Mouse (Mus musculus): ENCODE measurements at regions not wholly inside any gene's neighbourhood (a gene's known extent, or its start where the extent isn't known, plus 50 kb on each side); places are given as distances from the start of the nearest gene placed in this dataset.
"Not testable (repeated sequence)": the region's sequence is repeated elsewhere in the genome, so short reads cannot be mapped to it uniquely, and the experiment has no call there.

GRCm38 (mm10) chr12:114909799-114910198 is 1137.7 kb upstream of the Zfp386 start:
- not testable (repeated sequence) for H3K4me3 ChIP-seq (replicated peaks); H3K4me1 ChIP-seq; H3K9me3 ChIP-seq; H3K36me3 ChIP-seq (replicated peaks; ENCODE audit: low read length); H3K27me3 ChIP-seq (replicated peaks)

DNA sequence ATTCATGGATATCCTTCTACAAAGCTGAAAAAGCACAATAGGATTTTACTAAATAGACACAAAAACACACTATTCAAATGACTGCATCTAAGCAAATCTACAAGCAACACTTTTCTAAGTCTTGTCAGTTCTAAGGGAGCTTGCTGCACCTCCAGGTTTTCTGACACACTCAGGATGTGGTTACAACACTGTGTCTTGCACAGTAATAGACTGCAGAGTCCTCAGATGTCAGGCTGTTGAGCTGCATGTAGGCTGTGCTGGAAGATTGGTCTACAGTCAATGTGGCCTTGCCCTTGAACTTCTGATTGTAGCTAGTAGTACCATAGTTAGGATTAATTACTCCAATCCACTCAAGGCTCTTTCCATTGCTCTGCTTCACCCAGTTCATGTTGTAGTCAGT is 1133.1 kb upstream of the Zfp386 start:
- not testable (repeated sequence) for H3K4me3 ChIP-seq (replicated peaks); H3K4me1 ChIP-seq; H3K36me3 ChIP-seq (replicated peaks; ENCODE audit: low read length); H3K9me3 ChIP-seq; H3K27me3 ChIP-seq (replicated peaks)

DNA sequence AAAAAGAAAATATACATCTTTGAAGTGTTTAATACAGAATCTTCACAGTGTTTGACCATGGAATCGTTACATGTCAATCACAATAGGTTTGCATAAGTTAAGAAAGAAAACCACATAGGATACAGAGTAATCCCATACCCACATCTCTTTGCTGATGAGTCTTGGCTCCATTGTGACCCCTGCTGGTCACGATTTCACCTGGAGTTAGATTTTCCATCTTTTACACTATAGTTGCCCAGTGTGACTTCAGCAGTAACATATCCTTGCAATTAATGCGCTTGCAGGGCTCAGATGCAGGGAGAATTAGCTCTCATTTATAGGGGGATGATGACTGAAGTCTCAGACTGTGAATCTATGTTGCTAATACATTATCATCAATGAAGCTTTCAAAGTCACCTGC is 1119.8 kb upstream of the Zfp386 start:
- H3K4me1 ChIP-seq: no peaks in the 10 kb centered on the region; the same call in 1 of the 2 replicates
- no peak overlapping the region for H3K4me3 ChIP-seq (replicated peaks)
- H3K36me3 ChIP-seq (replicated peaks; ENCODE audit: low read length): no peaks in the 10 kb centered on the region
- no peaks in the 10 kb centered on the region for H3K27me3 ChIP-seq (replicated peaks)
- no peaks in the 10 kb centered on the region for H3K9me3 ChIP-seq
- no peak for TF ChIP-seq GATA1 (IDR thresholded peaks at IDR 0.05; ENCODE audit: borderline replicate concordance, low read length)
- no peak for TF ChIP-seq FLI1 (IDR thresholded peaks at IDR 0.05; ENCODE audit: low read length)

DNA sequence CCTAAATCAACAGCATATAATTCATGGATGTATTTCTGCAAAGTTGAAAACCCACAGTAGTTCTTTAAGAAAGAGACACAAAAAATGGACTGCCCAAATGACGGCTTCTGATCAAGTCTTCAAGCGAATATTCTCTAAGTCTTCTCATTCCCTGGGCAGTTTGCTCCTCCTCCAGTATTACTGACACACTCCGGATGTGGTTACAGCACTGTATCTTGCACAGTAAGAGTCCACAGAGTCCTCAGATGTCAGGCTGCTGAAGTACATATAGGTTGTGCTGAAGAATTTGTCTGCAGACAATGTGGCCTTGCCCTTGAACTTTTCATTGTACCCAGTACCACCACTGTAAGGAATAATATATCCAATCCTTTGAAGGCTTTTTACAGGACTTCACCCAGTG is 1115.4 kb upstream of the Zfp386 start:
- no peaks in the 10 kb centered on the region for H3K36me3 ChIP-seq (replicated peaks; ENCODE audit: low read length)
- no peak overlapping the region for H3K4me3 ChIP-seq (replicated peaks)
- H3K4me1 ChIP-seq: no peaks in the 10 kb centered on the region; the same call in 1 of the 2 replicates
- H3K9me3 ChIP-seq: no peaks in the 10 kb centered on the region
- H3K27me3 ChIP-seq (replicated peaks): no peaks in the 10 kb centered on the region
- no peak for TF ChIP-seq GATA1 (IDR thresholded peaks at IDR 0.05; ENCODE audit: borderline replicate concordance, low read length)
- TF ChIP-seq FLI1 (IDR thresholded peaks at IDR 0.05; ENCODE audit: low read length): no peak

DNA sequence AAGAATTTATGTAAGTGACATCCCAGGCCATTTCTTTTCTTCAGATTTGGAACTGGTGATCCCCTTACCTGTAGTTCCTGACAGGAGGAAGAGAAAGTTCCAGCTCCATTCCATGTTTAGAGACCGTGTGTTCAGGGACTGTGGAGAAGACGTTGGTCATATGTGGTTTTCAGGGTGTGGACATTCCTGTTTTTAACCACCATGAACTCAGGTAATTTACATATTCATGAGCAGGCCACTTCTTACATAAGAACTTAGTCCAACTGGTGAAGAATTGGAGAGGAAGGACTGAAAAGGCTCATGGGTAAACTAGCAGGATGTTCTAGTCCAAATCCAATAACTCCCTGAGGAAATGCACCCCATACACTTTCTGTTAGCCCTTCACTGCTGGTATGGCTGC is 1114.9 kb upstream of the Zfp386 start:
- H3K36me3 ChIP-seq (replicated peaks; ENCODE audit: low read length): no peaks in the 10 kb centered on the region
- no peaks in the 10 kb centered on the region; the same call in 1 of the 2 replicates for H3K4me1 ChIP-seq
- no peaks in the 10 kb centered on the region for H3K27me3 ChIP-seq (replicated peaks)
- TF ChIP-seq FLI1 (IDR thresholded peaks at IDR 0.05; ENCODE audit: low read length): no peak
- no peak for TF ChIP-seq GATA1 (IDR thresholded peaks at IDR 0.05; ENCODE audit: borderline replicate concordance, low read length)
- H3K9me3 ChIP-seq: no peaks in the 10 kb centered on the region
- no peak overlapping the region for H3K4me3 ChIP-seq (replicated peaks)

GRCm38 (mm10) chr12:114936865-114937264 is 1110.7 kb upstream of the Zfp386 start:
- not testable (repeated sequence) for H3K36me3 ChIP-seq (replicated peaks; ENCODE audit: low read length); H3K4me3 ChIP-seq (replicated peaks); H3K4me1 ChIP-seq; H3K27me3 ChIP-seq (replicated peaks); H3K9me3 ChIP-seq

DNA sequence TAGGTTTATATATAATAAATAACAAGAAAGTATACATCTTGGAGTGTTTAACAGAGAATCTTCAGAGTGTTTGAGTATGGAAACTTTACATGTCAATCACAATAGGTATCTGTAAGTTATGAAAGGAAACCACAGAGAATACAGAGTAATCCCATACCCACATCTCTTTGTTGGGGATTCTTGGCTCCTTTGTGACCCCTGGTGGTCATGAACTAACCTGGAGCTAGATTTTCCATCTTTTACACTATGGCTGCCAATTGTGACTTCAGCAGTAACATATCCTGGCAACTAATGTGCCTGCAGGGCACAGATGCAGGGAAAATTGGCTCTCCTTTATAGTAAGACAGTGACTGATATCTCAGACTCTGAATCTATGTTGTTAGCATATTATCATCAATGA is 1107.9 kb upstream of the Zfp386 start:
- Histone ChIP-seq H3K36me3 (replicated peaks; ENCODE audit: low read length) (no peaks in the 10 kb centered on the region), H3K9me3 (no peaks in the 10 kb centered on the region), H3K4me3 (replicated peaks) (no peak overlapping the region), H3K27me3 (replicated peaks) (no peaks in the 10 kb centered on the region), H3K4me1 (no peaks in the 10 kb centered on the region; the same call in 1 of the 2 replicates)
- TF ChIP-seq GATA1 (IDR thresholded peaks at IDR 0.05; ENCODE audit: borderline replicate concordance, low read length) (no peak), FLI1 (IDR thresholded peaks at IDR 0.05; ENCODE audit: low read length) (no peak)

DNA sequence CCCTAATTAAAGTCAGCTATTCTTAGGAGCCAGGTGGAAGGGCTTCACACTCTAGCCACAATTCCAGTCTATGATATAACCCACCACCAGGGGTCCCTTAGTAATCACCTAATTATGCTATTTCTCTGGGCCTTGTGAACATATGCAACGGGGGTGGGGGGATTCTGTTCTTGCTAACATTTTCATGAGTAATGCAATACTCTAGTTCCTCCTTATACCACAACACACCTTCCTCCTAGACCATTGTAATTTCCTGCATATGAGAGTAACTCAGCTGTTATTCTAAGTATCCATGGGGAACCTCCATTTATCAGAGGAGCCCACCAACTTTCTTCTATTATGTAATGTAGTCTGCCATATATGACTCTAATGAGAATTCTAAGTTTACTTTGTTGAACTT is 1085.4 kb upstream of the Zfp386 start:
- Histone ChIP-seq H3K4me3 (replicated peaks) (no peak overlapping the region), H3K4me1 (no peaks in the 10 kb centered on the region), H3K9me3 (no peaks in the 10 kb centered on the region), H3K36me3 (replicated peaks; ENCODE audit: low read length) (no peaks in the 10 kb centered on the region), H3K27me3 (replicated peaks) (no peaks in the 10 kb centered on the region)
- TF ChIP-seq FLI1 (IDR thresholded peaks at IDR 0.05; ENCODE audit: low read length): no peak
- TF ChIP-seq GATA1 (IDR thresholded peaks at IDR 0.05; ENCODE audit: borderline replicate concordance, low read length): no peak

- not testable (repeated sequence) for H3K27me3 ChIP-seq (replicated peaks); H3K4me1 ChIP-seq; H3K36me3 ChIP-seq (replicated peaks; ENCODE audit: low read length); H3K4me3 ChIP-seq (replicated peaks); H3K9me3 ChIP-seq
Observed at GRCm38 (mm10) chr12:114964251-114964650, 1083.3 kb upstream of the Zfp386 start.

DNA sequence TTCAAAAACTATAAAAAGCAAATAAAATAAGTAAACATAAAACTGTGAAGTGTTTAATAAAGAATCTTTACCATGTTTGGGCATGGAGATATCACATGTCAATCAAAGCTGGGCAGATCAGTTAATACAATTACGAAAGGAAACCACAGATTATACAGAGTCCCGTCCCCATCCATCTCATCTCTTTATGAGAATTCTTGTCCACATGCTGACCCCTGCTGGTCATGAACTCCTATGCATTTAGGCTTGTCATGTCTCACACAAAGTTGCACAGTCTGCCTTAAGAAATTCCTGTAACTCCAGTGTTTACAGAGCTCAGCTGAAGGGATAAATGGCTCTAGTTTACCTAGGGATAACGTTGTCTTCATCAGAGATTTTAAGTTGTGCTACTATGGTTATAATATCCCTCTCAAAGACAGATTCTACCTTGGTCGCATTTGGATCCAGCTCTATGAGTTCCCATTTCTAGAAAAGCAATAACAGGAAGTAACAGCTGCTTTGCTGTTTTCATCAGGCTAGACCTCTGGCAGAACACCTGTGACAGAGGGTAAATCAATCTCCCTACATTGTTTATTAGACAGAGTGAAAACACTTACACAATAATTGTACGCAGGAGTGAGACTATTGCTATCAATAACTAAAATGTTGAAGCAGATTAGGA is 1065.9 kb upstream of the Zfp386 start:
- no peak overlapping the region for H3K4me3 ChIP-seq (replicated peaks)
- H3K4me1 ChIP-seq: no peaks in the 10 kb centered on the region
- no peaks in the 10 kb centered on the region for H3K27me3 ChIP-seq (replicated peaks)
- no peaks in the 10 kb centered on the region for H3K9me3 ChIP-seq
- no peaks in the 10 kb centered on the region for H3K36me3 ChIP-seq (replicated peaks; ENCODE audit: low read length)
- TF ChIP-seq FLI1 (IDR thresholded peaks at IDR 0.05; ENCODE audit: low read length) (no peak), GATA1 (IDR thresholded peaks at IDR 0.05; ENCODE audit: borderline replicate concordance, low read length) (no peak)

DNA sequence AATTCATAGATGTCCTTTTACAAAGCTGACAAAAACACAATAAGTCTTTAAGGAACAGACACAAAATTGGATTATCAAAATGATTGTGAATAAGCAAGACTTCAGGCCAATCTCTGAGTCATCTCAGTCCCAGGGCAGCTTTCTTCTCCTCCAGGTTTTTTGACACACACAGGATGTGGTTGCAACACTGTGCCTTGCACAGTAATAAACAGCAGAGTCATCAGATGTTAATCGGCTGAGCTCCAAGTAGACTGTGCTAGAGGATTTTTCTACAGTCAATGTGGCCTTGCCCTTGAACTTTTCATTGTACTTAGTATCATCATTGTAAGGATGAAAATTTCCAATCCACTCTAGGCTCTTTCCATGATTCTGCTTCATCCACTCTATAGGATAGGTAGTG is 1056.6 kb upstream of the Zfp386 start:
- no peaks in the 10 kb centered on the region for H3K36me3 ChIP-seq (replicated peaks; ENCODE audit: low read length)

More for the DNA sequence above, 1056.6 kb upstream of the Zfp386 start:
- H3K4me1 ChIP-seq: no peaks in the 10 kb centered on the region
- H3K27me3 ChIP-seq (replicated peaks): no peaks in the 10 kb centered on the region
- no peak overlapping the region for H3K4me3 ChIP-seq (replicated peaks)
- TF ChIP-seq GATA1 (IDR thresholded peaks at IDR 0.05; ENCODE audit: borderline replicate concordance, low read length): no peak
- TF ChIP-seq FLI1 (IDR thresholded peaks at IDR 0.05; ENCODE audit: low read length): no peak
- no peaks in the 10 kb centered on the region for H3K9me3 ChIP-seq
